Mouse (Mus musculus): ENCODE results near the gene Gm20741. TPM values are rescaled to one million over a fixed set of nuclear protein-coding genes. Genes with fewer than 3 reads are reported as not detected.

The Gm20741 gene
- total and polyA plus RNA-seq, 3 experiments = not detected

GRCm38 (mm10) chr16:88851450-88851849 is 39.4 kb upstream of the Gm20741 start (continued):
- TF ChIP-seq ZNF384 (IDR thresholded peaks at IDR 0.05; ENCODE audit: low read depth, low read length) = no peak
- TF ChIP-seq NELFE (IDR thresholded peaks at IDR 0.05; ENCODE audit: low read depth, low read length) = no peak
- peak; percentile 24; the same call in 1 of the 2 replicates for TF ChIP-seq RAD21 (IDR thresholded peaks at IDR 0.05; ENCODE audit: low read depth, low read length)
- no peak for TF ChIP-seq USF1 (IDR thresholded peaks at IDR 0.05; ENCODE audit: low read depth, low read length)
- no peak for TF ChIP-seq POLR2A (IDR thresholded peaks at IDR 0.05; ENCODE audit: control insufficient read depth in 1 of 2, insufficient read depth in 1 of 2, low read depth in 1 of 2, low read length in 2 of 2, poor library complexity in 1 of 2)
- TF ChIP-seq E2F4 (IDR thresholded peaks at IDR 0.05; ENCODE audit: borderline replicate concordance, low read depth, low read length) = no peak
- TF ChIP-seq ZC3H11A (IDR thresholded peaks at IDR 0.05; ENCODE audit: low read depth, low read length) = 0 out of 2 replicates have a peak, but pooled peaks have one; percentile 25
- TF ChIP-seq POLR2AphosphoS2 (IDR thresholded peaks at IDR 0.05; ENCODE audit: low read length) = no peak
- TF ChIP-seq SIN3A (IDR thresholded peaks at IDR 0.05; ENCODE audit: low read length) = no peak
- no peak for TF ChIP-seq POLR2AphosphoS5 (IDR thresholded peaks at IDR 0.05; ENCODE audit: borderline replicate concordance, low read depth, low read length)
- TF ChIP-seq MYC (IDR thresholded peaks at IDR 0.05; ENCODE audit: low read depth, low read length) = no peak

GRCm38 (mm10) chr16:88848558-88848957 is 36.5 kb upstream of the Gm20741 start:
- no peaks in the 10 kb centered on the region for H3K79me2 ChIP-seq (ENCODE audit: control insufficient read depth, insufficient read depth, low read length, poor library complexity)
- no peak overlapping the region for H3K4me3 ChIP-seq (ENCODE audit: control insufficient read depth in 1 of 2, insufficient read depth in 1 of 2, low read depth in 2 of 2, low read length in 2 of 2)
- no peaks in the 10 kb centered on the region for H3K36me3 ChIP-seq (ENCODE audit: control insufficient read depth in 1 of 2, insufficient read depth in 2 of 2, low read length in 2 of 2)
- no peaks in the 10 kb centered on the region for H3K27me3 ChIP-seq (ENCODE audit: control insufficient read depth in 1 of 2, insufficient read depth in 2 of 2, low read length in 2 of 2)
- no peak for DNase-seq (ENCODE audit: low read depth, low spot score)
- no peaks in the 10 kb centered on the region for H3K9me3 ChIP-seq (replicated peaks; ENCODE audit: insufficient read depth, low read length)
- H3K4me1 ChIP-seq (ENCODE audit: control insufficient read depth in 1 of 2, insufficient read depth in 2 of 2, low read length in 2 of 2) = no peaks in the 10 kb centered on the region
- TF ChIP-seq KAT2A (conservative IDR thresholded peaks at IDR 0.05; ENCODE audit: low read depth, low read length) (no peak), POLR2AphosphoS2 (IDR thresholded peaks at IDR 0.05; ENCODE audit: low read length) (no peak), ZMIZ1 (IDR thresholded peaks at IDR 0.05; ENCODE audit: low read depth, low read length) (no peak), POLR2AphosphoS5 (IDR thresholded peaks at IDR 0.05; ENCODE audit: borderline replicate concordance, low read depth, low read length) (no peak), HCFC1 (IDR thresholded peaks at IDR 0.05; ENCODE audit: low read depth, low read length) (no peak), CHD1 (IDR thresholded peaks at IDR 0.05; ENCODE audit: low read depth, low read length) (no peak), TAL1 (IDR thresholded peaks at IDR 0.05; ENCODE audit: low read length) (no peak), BHLHE40 (IDR thresholded peaks at IDR 0.05; ENCODE audit: borderline replicate concordance, low read depth, low read length) (no peak), GATA1 (IDR thresholded peaks at IDR 0.05; ENCODE audit: low read depth, low read length) (no peak), MAFK (IDR thresholded peaks at IDR 0.05; ENCODE audit: borderline replicate concordance, low read depth, low read length) (no peak), E2F4 (IDR thresholded peaks at IDR 0.05; ENCODE audit: borderline replicate concordance, low read depth, low read length) (no peak), MXI1 (IDR thresholded peaks at IDR 0.05; ENCODE audit: low read depth, low read length) (no peak), CTCF (IDR thresholded peaks at IDR 0.05 in 2 of 3, conservative IDR thresholded peaks at IDR 0.05 in 1 of 3; ENCODE audit: control insufficient read depth in 1 of 3, insufficient read depth in 1 of 3, low read depth in 2 of 3, low read length in 3 of 3, poor library complexity in 1 of 3, severe bottlenecking in 1 of 3) (no peak), SMC3 (IDR thresholded peaks at IDR 0.05; ENCODE audit: low read depth, low read length) (no peak)
- H3K9ac ChIP-seq (ENCODE audit: control insufficient read depth, low read depth, low read length, poor library complexity, severe bottlenecking) = no peak overlapping the region
- H3K27ac ChIP-seq (ENCODE audit: control insufficient read depth, low read depth, low read length) = no peak overlapping the region

Measured in MEL (cell line).